Mouse (Mus musculus) cerebellum, postnatal 36 days (tissue): ENCODE data around the gene Cbwd1.

Experiments used
- DNase-seq, 2 experiments: peaks; one replicate each; pipeline ENCODE4 v3.0.0; 2021 to 2022; ENCODE audit warnings: mixed read lengths in 2 of 2

Cbwd1 gene

DNA sequence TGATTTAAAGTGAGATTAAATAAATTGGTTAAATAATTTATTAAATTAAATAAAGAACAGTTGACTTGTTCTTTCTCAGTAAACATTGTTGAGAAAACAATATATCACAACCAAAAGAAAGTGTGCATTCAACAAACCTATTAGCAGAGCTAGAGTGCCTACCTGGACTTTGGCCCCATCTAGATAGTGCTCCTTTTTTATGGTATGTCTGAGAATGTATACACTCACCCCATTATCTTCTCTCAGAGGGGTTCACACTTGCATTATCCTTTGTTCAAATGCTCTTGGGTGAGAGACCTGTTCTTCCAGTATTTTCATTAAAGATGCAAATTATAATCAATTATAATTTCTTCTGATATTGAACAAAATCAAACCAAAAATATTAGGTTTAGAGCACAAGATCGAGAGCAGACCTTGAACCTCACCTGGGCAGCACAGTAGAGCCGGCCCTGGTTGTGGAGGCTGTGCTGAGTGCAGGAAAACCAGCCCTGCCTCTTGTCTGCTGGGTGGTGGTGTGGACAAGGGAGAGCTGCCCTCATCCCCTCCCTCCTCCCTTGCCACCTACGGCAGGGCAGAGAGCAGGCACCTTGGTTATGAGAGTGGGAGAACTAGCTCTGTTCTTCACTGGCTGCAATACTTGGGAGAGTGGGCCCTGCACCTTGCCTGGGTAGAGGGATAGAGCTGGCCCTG lies 11.4 kb upstream of the Cbwd1 start:
- DNase-seq = no peak

DNA sequence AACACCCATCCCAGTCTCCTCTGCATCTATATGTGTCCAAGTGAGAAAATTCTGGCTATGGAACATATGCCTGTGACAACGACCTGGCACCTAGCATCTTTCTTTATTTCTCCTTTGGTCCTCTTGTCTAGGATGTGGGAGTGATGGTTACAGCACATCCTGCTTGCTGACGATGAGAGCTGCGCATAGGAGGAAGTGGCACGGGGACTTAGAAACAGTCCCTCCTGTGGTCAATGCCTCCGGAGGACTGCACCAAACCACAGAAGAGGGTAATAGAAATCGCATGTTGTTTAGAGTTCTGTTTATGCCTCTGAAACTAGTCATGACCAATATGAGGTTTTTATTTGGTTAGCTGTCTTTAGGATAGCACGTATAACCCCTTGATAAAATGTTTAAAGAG lies 9.9 kb upstream of the Cbwd1 start:
- DNase-seq = no peak

DNA sequence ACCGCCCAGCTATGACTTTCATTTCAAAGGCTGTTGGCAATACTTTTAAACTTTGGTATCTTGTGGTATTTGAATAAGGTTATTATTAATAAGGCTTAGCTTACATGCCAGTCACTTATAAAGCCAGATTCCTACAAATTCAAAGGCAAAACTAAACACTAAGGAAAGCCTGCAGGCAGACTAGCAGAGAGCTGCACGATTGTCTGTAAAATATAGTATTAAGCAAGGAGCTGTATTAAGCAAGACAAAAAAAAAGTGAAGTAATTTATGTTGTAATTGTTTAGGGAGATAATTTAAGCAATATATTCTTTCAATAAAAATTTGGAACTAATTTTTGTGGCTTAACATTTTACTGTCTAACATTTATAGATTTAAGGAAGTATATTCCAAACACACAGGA lies 5.5 kb upstream of the Cbwd1 start:
- no peak for DNase-seq

GRCm38 (mm10) chr19:24966203-24966602 lies 4.8 kb upstream of the Cbwd1 start:
- DNase-seq = no peak

- DNase-seq = no peak
These were observed 2.9 kb downstream of the Cbwd1 start for GRCm38 (mm10) chr19:24958531-24958930.

DNA sequence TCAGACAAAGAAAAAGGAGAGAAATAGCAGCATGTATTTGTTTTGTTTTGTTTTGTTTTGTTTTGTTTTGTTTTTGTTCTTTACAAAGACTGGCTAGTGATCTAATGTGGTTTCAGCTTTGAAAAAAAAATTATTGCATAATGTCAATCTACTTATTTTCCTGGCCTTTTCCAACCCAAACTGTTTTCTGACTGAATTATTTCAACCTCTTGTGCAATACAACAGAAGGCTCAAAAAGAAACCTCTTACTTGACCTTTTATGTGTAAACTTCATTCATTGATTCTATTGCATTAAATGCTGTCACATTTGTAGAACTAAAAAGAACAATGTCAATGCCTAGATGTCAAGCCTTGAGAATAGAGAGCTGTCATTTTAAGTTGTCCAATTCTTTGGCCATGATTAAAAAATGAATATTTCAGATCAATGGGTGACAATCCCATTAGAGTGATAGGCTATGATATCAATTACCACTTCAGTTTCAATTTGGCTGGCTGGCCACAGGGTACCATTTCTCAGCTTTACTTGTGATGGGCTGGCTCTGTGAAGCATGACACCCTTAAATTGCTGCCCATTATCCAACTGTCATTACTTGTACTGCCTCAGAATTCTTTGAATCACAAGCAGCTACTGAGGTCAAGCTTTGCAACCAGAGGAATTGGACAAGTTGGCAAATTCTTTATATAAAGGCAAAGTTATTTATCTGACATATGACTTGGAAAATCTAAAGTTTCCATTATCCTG lies 15.7 kb downstream of the Cbwd1 start:
- DNase-seq = no peak

DNA sequence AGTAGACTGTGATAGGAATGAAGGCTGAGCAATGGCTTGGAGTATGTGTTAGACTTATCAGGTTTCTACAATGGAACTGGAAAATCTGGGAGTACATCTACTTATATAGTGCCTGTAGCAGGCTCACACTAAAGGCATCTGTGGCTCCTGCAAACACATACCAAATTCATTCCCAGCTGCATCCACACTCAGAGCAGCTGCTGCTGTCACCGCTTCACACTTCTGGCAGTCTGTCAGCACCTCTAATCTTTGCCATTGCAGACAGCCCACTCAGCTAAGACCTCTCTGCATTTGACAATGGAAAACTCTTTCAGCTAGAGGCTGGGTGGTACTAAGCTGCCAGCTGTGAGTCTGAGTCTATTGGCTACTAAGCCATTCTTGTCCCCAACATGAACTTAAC lies 24.3 kb downstream of the Cbwd1 start:
- no peak for DNase-seq

- DNase-seq = no peak
These were observed 32.4 kb downstream of the Cbwd1 start for GRCm38 (mm10) chr19:24929041-24929440.

DNA sequence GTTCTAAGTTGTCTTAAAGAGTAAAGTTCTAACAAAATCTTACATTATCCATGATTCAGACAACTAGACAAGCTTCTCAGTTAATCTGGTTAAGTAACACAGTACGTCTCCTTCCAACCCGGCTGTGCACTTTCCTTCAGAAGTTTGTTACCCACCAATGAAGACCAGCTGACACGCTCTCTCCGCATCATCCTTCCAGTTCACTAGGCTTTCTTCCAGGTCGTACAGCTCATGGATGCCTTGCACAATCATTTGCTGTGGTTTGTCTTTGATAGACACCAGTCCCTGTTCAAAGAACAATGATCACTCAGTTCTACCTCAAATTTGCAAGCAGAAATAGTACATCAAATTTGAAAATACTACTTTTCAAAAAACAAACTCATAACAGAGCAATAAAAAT lies 40.5 kb downstream of the Cbwd1 start:
- no peak for DNase-seq

DNA sequence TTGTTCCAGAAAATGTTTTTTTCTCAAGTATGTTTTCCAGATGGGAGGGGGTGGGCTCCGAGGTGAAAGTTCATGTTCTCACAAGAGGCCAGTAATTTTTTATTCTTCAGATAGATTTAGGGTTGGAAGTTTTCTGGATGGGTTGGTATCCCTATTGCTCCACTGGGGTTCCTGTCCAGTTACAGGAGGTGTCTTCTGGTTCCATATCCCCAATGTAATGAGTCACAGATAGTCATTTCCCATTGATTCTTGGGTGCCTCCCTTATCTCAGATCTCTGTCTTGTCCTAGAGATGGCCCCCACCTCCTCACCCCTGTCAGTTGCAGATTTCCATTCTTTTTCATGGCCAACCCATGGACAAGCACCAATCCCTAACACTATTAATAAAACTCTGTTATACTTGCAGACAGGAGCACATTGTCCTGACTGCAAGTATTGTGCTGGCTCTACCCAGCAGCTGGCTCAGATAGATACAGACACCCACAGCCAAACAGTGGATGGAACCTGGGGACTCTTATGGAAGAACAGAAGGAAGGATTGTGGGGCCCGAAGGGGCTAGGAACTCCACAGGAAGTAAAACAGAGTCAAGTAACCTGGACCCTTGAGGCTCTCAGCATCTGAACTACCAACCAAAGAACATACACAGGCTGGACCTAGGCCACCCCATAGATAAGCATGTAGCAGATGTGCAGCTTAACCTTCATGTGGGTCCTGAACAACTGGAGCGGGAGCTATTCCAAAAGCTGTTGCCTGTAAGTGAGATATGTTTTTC lies 52.8 kb downstream of the Cbwd1 start:
- no peak for DNase-seq

DNA sequence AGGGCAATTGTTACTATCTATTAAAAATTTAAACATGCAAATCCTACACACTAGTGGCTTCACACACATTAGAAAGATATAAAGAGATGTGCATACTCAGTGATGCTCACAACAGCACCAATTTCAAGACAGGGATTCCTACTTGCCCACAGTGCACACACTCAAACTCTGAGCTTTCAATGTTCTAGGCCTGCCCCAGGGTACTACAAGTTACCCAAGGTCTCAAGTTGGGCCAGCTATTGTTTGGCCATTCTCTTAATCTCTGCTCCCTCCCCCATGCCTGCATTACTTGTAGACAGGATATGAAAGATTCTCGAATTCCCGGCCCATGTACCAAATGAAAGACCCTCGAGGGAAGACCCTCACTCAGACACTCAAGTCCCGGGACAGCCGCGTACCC lies 53.8 kb downstream of the Cbwd1 start:
- DNase-seq = no peak

DNA sequence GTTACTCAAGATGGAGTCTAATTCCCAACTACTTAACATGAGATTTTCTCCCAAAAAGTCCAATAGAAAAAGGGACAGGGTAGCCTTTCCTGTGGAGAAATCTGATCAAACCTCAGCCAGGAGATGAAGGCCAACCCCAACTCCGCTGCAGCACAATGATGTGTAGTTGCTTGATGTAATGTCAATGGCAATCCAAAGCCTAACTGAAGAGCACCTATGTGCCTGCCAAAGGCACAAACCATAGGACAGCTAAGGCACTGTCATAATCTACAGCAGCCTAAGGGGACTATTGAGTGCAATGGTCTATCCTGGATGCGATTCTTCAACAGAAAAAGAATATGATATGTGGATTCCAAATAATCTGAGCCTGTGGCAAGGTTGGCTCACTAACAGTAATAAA lies 58.6 kb downstream of the Cbwd1 start:
- DNase-seq = no peak

- DNase-seq = no peak
These were observed 59.2 kb downstream of the Cbwd1 start for GRCm38 (mm10) chr19:24902256-24902655.

DNA sequence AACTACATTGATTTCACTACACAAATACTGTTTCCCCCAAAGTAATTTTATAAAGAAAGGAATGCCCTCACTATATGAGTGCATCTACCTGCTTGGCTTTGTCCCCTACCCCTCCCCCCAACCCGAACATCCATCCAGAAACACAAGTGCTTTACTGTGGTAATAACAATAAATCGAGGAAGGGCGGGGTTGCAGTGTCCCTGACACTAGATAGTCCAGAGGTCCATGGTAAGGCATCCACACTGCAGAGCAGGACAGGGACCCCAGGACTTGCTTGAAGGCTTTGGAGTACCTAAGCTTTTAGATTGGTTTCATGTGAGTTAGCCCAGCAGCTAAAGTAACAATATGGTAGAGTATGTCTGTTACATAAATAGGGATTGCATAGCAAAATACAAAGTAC lies 59.7 kb downstream of the Cbwd1 start:
- DNase-seq = no peak

DNA sequence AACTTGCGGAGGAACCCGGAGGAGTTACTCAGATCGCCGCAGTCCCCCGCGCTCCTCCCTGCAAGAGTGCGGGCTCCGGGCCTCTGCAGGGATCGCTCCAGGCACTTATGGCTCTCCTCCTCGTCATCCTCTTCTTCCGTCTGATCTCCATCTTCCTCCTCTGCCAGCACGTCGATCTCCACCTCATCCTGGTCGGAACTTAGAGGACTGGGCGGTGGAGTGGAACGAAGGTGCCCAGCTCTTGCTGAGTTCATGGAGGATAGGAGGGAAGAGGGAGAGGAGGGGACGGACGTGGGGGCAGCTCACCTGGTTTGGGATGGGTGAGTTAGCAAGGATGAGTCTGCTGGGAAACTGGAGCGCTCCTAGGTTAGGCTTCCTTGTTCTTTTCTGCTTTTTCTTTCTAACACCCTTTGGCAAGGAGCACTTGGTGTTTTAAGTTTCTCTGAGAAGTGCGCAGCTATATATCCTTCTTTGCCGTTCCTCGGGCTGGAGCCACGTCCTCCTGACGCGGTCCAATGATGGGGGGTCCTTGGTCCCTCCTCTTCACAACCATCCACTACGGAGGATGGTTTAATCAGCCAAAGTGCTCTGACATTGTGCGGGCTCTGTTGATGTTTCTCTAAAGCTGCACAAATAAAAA lies 60.7 kb downstream of the Cbwd1 start, which contains the start of gene Foxd4:
TSS of gene Foxd4 (minus strand) at position 617 of the 640 bp plus-strand sequence.
- no peak for DNase-seq

- DNase-seq = no peak
These were observed 61.5 kb downstream of the Cbwd1 start for GRCm38 (mm10) chr19:24899578-24900544.

DNA sequence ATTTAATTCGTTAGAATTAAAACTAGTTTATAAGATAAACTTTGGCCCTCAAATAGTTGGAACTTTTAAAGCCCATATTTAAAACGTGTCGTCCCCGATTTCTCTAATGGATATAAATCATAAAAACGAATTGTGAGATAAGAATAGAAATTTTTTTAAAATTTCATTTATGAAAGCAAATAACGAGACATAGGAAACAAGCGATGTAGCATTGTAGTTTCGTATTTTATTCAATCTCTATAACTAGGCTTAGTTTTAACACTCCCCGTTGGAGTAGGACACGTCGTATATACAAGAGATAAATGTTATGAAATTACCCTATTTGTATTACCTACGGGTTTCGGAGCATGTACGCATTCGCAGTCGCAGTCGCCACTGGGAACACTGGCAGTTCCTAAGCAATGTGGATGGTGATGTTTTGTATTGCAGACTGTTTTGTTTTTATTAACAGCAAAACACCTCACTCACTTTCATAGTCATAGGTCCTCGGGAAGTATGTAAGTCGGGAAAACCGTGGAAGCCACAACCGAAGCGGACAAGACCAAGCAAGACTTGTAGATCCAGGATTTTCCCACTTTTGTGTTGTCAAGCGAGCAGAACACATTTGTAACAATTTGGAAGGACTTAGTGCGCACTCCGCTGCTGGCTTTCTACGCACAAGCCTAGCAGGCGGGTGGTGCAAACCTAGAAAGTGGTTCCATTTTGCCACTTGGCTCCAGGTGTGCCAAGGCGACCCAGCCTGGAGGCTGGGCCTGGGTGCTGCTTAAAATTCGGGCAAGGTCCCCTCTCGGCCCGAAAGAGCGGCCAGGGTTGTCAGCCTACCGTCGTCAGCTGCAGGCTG lies 62.5 kb downstream of the Cbwd1 start:
- DNase-seq = peak in 1 of 2 experiments; percentile 6

DNA sequence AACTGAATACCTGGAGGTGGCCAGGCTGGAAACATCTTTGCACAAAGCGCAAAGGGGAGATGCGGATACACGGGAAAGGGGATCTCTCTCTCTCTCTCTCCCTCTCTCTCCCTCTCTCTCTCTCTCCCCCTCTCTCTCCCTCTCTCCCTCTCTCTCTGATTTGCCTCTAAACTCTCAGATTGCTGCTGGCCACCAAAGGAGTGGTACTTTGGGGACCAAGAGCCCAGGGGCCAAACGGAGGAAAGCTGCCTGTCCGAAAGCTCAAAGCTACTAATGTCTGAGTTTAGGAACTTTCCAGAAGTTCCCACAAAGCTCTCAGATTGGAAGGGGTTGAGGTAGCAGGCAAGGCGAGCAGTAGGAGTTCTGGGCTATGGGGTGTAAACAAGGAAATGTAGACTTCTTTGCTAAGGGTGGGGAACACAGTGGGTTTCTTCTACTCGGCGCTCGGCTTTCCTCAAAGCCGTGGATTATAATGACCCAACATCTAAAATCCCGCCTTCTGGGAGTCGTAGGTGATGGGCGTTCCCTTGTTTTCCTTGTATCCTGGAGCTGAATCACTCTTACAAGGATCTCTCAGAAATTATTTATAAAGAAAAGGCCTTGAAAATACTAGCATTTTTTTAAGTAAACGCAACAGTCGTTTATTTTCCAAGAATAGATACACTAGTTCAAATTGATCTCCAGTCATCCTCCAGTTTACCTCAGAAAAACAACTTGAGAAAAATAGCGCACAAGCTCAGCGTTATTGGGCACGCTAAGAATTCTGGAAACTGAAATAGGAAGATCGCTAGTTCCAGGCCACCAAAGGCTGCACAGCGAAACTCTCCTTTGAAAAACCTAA lies 63.3 kb downstream of the Cbwd1 start:
- no peak for DNase-seq

DNA sequence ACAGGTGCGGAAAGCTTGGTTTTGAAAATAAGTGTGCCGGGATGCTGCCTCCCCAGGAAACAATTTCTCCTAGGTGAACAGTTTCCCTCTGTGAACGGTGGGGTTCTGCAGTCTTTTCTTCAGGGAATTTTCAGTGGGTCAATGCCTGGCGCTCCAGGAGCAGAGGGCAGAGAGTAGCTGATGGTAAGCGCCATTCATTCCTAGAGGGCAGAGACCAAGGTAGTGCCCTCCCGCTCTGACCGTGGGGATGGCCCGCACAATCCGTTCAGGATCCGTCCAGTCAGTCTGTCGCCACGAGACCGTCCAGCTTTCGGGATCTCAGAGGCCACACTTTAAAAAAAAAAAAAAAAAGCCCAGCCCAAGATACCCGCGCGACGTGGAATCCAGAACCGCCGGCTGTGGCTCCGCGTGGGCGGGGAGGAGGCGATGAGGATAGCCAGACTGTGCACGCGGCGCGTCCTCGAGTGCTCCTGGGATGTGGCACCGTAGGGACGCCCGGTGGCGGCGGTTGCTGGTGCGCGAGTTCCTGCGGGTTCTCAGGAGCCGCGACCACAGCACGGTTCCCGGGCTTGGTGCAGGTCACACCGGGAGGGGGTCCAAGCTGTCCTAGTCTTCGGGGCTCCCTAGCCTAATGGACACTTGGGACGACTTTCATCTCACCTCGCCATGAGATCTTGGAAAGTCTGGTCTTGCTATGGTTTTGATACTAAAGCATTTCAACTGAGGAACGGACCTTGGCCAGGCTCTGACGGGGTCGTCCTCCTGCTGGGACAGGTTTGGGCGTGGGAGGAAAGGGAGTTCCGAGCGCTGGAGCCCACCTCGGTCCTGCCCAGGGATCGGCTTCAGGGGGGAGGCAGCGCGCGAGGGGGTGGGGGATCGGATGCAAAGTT lies 64.2 kb downstream of the Cbwd1 start:
- no peak for DNase-seq
